Mouse (Mus musculus) adrenal gland, adult (tissue): Measurements from ENCODE around the gene Creb3l4.
A peak's percentile ranks its signal among the peaks of the same experiment; 100 is the strongest.
"Not testable (repeated sequence)": the region's sequence is repeated elsewhere in the genome, so short reads cannot be mapped to it uniquely, and the experiment has no call there.

Experiments
- DNase-seq, 2 experiments: peaks; one replicate each; pipeline ENCODE4 v3.0.0; 2022 to 2023; ENCODE audit warnings: low spot score in 1 of 2; ENCODE audit not compliant: inconsistent age in 2 of 2

Creb3l4 gene

DNA sequence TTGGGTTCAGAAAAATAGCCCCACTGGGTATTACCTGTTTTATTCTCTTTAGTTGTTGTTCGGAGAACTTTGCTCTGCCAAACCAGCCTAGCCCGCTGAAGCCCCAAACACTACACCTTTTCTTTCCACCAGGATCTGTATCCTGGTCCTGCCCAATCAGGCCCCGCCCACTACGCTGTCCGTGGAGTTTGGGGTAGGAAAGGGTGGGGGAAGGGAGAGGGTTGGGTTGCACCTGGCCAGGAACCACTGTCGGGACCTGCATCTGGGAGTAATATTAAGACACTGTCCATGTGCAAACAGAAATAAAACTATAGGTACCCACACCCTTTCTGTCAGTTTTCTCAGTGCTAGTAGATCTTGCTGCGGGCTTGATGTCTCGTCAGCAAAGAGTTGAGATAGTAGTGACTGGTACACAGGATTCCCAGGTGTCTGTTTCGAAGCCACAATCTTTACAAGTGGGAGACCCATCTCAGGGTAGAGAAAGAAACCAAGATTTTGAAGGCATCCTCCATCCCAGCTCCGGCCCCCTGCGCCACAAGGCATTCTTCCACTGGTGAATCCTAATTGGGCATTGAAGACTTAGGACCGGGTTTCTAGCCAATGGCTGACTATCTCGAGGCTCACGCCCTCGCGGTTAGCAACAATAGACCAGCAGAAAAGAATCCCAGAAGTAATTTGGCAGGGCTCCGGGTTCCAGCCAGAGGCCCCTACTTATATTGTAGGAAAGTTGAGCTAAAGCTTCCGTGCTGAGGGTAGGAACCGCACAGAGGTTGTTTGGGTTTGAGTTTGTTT, at the start of gene Creb3l4:
Creb3l4 (minus strand) TSS at position 529 of the 792 bp plus-strand sequence.
- DNase-seq, result peak; percentile 57 to 76

DNA sequence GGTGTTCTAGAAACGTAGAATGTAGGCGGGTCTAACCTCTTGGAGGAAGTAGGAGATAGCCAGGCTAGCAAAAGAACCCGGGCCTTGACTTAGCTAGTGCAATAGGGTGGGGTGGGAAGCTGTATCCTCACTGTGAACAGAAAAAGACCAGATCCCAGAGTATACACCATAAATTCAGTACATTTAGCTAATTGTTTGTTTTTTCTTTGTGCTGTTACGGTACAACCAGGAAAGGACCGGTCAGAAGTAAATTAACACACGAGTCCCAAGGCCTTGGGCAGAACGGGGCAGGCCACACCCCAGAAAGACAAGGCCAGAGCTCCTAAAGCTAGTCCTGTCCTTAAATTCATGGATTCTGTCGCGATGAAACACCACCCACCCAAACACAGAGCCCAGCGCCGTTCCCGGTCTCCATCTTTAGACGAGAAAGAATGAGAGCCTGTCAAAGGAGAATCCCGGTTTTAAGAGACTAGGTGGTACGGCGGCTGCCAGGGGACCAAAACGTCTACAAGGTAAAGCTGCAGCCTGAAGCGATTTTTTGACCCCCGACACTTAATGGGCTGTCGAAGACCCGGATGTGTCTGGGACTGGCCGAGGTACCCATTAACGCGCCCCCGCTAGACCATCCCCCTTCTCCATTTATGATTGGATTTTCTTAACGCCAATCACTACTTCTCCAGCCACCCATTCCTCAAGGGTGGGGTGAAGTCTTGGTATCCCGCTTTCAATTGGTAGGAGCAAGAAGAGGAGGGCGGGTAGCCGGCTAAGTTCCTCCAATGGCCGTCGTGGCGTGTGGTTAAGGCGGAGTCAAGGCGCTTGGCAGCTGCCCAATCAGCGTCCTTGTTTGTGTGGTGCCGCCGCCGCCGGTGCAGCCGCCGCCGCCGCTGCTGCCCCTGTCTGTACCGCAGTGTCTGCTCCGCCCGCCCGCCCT, 49.3 kb upstream of the Creb3l4 start, which contains the start of gene Gatad2b:
Gatad2b (plus strand) TSS at position 834 of the 931 bp plus-strand sequence.
- peak; percentile 98 to 100 for DNase-seq

DNA sequence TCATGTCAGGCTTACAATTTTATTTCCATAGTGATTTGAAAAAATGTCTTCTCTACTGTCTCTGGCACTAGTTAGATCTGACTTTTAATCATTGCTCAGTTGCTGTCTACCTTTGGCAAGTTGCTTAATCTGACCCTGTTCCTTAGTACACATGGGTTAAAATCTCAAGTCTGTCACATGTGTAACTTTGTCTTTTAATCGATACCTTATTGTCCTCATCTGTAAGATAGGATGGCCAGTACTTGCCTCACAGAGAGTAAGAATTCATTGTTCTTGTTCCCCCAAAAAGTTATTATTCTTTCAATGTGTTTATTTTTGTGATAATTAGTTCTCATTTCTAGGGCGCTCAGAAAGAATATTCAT, 48.7 kb upstream of the Creb3l4 start:
- DNase-seq, result no peak

DNA sequence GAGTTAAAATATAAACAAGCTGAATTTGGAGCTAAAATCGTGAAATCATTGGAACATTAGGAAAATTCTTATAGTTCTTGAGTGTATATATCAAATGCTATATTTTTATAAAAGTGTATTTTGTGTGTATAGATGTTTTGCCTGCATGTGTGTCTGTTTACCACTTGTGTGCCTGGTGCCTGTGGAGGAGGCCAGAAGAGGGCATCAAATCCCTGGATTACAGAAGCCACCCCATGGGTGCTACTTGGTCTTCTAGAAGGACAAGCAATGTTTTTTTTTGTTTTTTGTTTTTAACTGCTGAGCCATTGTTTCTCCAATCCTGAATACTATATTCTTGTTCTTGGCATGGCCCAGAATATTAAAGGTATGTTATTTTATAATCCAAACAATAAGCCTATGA, 47.3 kb upstream of the Creb3l4 start:
- peak in 1 of 2 experiments; percentile 39 for DNase-seq

DNA sequence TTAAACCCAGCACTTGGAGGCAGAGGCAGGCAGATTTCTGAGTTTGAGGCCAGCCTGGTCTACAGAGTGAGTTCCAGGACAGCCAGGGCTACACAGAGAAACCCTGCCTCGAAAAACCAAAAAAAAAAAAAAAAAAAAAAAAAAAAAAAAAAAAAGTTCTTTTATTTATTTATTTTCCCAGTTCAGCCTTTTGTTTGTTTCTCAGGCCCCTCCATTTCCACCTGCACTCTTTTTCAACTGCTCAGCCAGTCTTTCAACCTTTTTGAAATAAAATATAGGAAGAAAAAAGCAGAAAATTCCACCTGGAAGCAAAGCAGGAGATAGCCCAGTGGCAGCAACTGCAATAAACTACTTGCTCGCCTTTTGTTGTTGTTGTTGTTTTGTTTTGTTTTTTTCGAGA, 46.1 kb upstream of the Creb3l4 start:
- DNase-seq, result not testable (repeated sequence)

DNA sequence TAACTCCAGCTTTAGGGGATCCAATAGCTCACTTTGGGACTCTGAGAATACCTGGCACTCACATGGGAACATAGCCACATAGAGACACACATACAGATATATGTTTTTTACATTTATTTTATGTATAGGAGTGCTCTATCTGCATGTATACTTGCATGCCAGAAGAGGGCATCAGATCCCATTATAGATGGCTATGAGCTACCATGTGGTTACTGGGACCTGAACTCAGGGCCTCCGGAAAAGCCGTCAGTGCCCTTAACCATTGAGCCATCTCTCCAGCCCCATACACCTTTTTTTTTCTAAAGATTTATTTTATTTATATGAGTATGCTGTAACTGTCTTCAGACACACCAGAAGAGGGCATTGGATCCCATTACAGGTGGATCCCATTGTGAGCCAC, 40.8 kb upstream of the Creb3l4 start:
- DNase-seq, result peak in 1 of 2 experiments; percentile 23

DNA sequence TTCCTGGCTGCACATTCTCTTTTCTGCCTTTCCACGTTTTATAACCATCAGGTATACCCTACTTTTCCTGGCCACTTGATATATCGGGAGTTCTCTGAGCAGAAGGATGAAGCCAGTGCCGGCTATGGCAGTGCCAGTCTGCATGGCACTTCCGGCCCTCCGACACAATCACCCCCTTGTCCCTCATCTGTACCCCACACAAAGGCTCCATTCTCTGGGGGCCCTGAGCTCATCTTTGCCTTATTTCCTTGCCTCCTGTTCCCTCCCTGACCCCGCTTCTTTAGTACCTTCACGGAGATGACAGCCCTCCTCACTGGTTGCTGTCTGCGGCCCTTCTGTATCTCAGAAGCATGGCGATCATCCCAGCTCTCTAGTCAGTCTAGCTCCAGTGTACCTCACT, 37.4 kb upstream of the Creb3l4 start:
- DNase-seq, result no peak

DNA sequence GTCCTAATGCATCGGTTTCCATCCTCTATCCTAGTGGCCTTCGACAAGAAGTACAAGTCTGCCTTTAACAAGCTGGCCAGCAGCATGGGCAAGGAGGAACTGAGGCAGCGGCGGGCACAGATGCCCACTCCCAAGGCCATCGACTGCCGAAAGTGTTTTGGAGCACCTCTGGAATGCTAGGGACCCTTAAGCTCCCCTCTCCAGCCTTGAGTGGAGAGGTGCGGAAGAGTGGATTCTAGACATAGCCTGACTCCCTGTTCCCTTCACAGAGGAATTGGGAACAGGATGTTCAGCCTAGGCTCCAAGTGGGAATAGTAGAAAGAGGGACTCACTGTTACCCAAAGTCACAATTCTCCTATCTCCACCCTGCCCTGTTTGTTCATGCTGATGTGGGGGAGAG, 36.4 kb upstream of the Creb3l4 start:
- DNase-seq, result no peak

DNA sequence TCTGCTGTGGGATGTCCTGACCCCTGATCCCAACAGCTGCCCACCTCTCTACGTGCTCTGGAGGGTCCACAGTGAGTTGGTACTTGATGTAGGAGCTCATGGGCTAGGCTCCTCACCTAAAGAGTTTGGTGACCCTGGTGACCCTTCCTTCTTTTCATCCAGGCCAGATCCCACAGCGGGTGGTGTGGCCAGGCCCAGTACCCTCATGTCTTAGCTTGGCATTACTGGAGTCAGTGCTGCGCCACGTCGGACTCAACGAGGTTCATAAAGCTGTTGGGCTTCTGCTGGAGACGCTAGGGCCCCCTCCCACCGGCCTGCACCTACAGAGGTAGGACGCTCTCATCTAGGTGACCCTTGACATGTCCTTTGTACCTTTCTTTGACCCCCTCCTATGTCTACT, 35.9 kb upstream of the Creb3l4 start:
- DNase-seq, result peak in 1 of 2 experiments; percentile 15

DNA sequence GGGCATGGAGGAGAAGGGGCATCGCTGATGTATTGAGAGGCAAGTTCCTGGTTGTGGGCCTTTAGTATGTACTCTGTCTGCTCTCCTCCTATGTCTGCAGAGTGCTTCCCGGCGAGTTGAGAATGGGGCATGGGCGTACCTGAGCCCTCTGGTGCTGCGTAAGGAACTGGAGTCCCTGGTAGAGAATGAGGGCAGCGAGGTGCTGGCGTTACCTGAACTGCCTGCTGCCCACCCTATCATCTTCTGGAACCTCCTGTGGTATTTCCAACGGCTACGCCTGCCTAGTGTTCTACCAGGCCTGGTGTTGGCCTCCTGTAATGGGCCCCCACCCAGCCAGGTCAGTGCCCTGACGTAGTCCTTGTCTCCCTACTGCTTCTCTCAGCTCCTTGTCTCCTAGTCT, 34.9 kb upstream of the Creb3l4 start:
- no peak for DNase-seq

DNA sequence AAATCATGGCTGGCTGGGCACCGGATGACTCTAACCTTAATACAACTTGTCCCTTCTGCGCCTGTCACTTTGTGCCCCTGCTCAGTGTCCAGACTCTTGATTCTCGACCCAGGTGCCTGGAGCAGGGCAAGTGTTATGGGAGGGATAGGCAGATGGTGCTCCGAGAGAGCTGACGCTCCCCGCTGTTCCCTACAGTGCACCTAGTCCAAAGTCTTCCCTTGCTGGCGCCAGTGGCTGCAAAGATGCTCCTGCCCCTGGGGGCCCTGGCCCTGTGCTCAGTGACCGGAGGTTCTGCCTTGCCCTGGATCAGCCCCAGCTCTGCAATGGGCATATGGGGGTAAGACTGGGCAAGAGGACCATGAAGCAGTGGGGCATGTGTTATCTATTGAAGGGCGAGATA, 34.5 kb upstream of the Creb3l4 start:
- no peak for DNase-seq

DNA sequence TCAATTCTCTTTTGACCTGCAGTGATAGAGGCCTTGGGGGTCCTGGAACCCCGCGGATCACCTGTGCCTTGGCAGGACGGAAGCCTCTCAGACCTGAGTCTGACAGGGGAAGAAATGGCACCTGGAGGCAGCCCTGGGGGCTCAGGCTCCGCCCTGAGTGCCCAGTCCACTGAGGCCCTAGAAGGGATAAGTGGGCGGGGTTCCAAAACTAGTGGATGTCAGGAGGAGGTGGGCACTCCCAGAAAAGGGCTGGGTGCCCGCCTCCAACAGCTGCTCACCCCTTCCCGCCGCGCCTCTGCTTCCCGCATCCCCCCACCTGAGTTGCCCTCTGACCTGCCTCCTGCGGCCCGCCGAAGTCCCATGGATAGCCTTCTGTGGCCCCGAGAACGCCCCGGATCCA, 33.5 kb upstream of the Creb3l4 start:
- DNase-seq, result peak in 1 of 2 experiments; percentile 18

DNA sequence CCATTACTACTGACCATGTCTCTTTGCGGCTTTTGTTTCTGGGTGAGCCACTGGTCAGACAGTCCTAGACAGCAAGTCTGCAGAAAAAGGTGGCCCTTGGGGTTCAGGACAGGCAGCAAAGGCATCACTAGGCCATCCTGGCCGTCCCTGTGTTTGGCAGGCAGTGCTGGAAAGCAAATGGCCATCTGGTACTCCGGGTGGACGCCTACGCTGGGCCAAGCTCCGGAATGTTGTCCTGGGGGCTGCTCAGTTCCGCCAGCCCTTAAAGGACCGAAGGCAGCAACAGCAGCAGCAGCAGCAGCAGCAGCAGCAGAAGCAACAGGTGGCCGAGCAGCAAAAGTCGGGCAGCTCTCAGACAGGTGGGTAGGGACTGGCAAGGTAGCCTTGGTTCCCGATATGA, 32.0 kb upstream of the Creb3l4 start:
- DNase-seq, result no peak

DNA sequence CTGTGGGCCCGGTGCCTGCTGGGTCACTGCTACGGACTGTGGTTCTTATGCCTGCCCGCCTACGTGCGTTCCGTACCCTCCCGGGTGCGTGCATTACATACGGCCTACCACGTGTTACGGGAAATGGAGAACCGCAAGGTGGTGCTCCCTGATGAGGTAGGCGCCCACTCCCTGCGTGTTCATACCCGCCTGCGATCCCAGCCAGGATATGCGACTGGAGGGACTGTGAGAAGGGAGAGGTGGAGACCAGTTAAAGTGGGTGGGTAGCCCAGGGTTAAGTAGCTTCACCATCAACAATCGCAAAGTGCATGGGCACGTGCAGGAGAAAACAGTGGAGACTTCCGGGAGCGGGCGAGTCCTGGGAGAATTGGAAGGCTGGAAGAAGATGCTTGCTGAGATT, 30.5 kb upstream of the Creb3l4 start:
- DNase-seq, result peak in 1 of 2 experiments; percentile 17

DNA sequence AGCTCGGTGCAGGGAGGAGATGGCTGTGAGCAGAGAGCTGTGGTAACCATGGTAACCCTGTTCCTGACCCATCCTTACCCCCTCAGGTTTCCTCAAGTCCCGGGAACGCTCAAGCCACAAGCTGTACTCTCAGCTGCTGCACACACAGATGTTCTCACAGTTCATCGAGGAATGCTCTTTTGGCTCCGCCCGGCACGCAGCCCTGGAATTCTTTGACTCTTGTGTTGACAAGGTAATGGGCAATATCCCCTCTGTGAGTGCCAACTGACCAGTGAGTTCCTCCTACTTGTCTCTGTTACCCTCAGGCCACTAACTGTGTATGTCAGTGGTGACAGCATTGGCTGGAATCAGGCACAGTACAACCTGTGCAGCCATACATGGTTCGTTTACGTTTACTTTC, 28.9 kb upstream of the Creb3l4 start:
- no peak for DNase-seq

DNA sequence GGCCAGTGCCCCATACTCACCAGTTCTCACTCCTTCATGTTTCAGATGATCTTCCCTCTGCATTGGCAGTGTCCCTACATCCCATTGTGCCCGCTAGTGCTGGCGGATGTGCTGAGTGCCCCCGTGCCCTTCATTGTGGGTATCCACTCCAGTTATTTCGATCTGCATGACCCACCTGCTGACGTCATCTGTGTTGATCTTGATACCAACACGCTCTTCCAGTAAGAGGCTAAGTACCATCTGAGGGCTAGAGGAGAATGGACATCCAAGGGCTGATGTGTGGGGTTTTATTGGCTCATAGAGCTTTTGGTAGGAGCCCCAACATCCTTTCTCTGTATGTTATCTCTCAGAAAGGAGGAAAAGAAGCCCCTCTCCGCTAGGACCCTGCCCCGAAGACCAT, 27.5 kb upstream of the Creb3l4 start:
- no peak for DNase-seq

DNA sequence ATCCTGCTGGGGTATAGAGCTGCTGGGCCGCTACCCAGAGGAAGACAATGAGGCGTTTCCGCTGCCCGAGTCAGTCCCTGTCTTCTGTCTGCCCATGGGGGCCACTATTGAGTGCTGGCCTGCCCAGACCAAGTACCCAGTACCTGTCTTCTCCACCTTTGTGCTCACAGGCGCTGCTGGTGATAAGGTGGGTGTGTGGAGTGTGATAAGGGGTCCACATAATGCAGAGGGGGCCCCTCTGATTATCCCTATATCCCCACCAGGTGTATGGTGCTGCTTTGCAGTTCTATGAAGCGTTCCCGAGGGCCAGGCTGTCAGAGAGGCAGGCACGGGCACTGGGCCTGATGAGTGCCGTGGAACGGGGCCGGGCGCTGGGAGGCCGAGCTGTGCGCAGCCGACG, 25.7 kb upstream of the Creb3l4 start:
- DNase-seq, result peak in 1 of 2 experiments; percentile 20

DNA sequence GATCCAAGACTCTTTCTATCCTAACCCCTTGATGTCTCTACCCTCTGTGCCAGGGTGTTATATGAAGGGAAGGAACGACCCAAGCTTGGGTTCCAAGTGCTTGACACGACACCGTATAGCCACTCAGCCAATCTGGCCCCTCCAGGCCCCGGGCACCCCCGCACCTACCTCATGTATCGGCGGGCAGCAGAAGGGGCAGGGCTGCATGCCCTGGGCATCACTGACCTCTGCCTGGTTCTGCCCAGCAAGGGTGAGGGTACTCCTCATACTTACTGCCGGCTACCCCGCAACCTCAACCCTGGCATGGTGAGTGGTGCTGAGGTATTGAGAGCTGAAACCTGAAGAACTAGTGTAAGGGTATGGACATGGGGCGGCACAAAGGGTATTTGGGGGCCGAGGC, 24.9 kb upstream of the Creb3l4 start:
- peak in 1 of 2 experiments; percentile 25 for DNase-seq

DNA sequence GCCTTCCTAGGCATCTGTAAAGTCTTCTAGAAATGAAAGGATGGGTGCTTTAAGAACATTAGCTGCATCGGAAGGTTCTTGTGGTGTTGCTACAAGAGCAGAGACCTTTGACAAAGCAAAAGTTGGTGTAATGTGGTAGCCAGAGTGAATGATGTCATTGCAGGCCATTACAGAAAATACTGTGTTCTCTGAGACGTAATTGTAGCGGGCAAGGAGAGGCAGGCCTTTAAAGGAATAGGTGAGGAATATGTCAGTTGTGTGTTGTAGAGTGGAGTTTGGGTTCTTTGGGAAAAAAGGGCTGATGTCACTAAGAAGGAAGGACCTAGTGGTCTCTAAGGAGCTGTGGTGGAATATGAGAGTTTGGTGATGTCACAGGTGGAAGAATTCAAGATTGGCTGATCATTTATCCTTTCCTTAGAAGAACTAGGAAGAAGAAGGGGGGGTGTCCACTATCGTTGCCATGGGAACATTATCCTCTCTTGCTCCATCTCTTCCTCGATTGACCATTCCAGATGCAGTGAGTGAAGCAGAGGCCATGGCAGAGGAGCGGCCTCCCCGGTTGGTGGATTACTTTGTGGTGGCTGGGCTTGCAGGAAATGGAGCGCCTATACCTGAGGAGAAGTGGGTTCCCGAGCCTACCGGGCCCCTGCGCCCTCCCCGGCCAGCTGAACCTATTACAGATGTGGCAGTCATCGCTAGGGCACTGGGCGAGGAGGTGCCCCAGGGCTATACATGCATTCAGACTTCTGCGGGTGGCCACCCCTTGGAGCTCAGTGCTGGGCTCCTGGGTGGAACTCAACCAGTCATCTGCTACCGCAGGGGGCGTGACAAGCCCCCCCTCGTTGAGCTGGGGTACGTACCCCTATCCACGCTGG, 23.8 kb upstream of the Creb3l4 start:
- DNase-seq, result peak; percentile 25 to 26

DNA sequence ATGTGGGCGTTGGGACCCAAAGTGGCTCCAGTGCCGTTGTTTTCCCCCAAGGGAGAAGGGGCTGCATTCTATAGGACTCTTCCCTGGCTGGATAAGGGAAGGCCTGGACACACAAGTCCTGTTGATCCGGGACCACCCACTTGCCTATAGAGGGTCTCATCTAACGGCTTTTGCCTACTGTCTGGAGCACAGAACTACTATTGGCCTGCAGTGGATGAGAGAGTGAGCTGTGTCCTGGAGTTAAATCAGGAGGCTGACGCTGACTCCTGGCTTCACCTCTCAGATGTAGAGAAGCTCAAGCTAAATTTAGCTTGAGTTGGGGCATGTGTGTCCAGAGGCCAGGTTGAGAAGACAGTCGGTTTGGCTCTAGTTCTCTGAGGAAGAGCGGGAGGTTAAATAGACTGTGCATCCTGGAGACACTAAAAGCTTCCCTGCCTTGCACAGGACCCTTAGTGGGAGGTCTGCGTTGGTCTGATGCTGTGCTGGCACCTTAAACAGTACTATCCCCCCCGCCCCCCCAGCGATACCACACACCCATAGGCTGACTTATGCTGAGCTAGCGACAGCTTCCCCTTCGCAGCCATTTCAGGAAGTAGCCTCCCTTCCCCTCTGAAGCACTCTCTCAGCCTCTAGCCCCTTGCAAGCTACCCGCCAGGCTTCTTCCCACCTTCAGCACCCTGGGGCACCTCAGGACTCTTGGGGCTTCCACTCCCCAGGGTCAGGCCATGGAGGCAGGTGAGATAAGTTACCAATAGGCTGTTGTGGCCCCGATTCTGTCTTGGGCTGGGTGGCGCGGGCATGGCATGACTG, 22.8 kb upstream of the Creb3l4 start:
- DNase-seq, result peak; percentile 36 to 60
